Mouse (Mus musculus) adipocyte (in vitro differentiated cells): ENCODE measurements around the gene Mfsd9.

Experiments used
- DNase-seq: peaks from one replicate; pipeline ENCODE4 v3.0.0-alpha.2; 2016; ENCODE audit warnings: low spot score

Mfsd9 gene

DNA sequence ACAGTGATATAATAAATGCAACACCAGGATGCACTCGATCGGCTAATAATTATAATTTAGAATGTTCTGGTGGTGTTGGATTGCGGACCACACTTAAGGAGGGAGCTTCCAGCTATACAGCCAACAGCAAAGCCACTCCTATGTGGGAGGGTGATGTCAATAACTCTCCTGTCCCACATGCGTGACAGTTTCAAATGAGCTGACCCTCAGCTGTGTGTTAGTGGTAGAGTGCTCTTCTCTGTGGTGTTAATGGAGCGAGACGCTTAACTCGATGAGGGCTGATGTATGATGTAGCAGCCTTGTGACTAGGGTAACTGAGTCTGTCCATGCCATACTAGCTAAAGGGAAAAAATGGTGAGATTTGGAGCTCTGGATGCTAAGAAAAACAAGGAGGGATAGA lies 7.0 kb downstream of the Mfsd9 start:
- no peak for DNase-seq

DNA sequence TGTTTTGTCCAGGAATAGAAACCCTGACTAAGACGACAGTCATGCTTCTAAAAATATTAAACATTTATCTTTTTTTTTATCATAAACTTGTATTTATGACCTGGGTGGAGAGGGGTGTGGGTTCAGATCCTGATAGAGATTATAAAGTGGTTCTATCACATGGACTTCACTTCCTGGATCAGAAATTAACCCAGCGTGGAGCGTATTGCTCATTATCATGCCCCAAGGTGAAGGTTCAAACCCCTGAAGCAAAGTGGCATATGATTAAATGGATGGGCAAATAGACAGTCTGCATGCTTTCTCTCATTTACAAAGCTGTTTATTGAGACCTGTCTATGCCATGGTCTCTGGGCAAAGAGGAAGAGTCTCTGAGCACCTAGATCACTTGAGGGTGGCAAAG lies 13.7 kb downstream of the Mfsd9 start:
- no peak for DNase-seq

DNA sequence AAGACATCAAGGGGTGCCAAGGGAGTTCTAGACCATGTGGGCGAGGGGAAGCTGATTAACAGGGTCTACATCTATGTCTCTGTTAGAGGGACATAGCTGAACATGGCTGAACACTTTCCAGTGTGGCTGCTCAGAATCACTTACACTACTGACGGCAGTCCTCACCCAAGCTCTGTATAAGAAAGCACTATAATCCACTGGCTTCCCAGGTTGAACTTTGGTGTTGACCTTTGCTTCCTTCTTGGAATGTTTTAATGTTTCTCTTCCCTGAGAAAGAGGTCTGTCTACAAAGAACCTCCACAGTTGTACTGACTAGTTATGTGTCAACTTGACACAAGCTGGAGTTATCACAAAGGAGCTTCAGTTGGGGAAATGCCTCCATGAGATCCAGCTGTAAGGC lies 14.4 kb downstream of the Mfsd9 start:
- no peak for DNase-seq

DNA sequence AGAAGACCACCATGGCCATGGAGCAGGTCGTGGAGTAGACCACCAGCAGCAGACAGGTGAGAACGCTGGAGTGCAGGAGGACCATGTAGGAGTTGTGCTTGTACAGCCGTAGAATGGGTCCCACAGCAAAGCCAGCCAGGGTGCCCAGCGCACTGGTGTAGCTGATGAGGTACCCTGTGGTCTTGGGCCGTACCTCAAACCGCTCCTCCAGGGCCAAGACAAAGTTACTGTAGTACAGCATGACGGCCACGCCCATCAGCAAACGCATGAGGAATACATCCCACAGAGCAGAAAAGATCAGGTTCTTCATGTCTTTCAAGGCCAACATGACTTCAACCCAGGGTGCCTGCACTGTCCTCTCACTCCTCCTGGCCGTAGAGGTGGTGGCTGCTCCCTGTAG lies 16.4 kb downstream of the Mfsd9 start:
- DNase-seq = no peak

DNA sequence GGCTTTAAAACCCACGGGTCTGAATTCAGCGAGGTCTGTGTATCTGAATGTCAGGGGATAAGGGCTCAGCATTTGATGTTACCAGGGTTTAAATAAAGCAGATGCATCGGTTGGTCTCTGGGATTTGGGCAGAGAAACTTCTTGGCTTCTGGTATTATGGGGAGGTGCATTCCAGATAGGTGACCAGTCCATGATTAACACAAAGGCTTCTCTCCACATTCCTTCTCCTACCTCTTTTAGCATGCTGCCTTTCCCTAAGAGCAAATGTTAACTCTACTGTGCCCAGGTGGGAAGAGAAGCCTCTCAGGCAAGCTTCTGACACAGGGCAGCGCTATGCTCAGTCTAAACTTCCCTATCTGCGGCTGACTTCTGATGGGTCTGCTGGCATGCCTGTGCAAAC lies 17.3 kb downstream of the Mfsd9 start:
- DNase-seq = no peak

DNA sequence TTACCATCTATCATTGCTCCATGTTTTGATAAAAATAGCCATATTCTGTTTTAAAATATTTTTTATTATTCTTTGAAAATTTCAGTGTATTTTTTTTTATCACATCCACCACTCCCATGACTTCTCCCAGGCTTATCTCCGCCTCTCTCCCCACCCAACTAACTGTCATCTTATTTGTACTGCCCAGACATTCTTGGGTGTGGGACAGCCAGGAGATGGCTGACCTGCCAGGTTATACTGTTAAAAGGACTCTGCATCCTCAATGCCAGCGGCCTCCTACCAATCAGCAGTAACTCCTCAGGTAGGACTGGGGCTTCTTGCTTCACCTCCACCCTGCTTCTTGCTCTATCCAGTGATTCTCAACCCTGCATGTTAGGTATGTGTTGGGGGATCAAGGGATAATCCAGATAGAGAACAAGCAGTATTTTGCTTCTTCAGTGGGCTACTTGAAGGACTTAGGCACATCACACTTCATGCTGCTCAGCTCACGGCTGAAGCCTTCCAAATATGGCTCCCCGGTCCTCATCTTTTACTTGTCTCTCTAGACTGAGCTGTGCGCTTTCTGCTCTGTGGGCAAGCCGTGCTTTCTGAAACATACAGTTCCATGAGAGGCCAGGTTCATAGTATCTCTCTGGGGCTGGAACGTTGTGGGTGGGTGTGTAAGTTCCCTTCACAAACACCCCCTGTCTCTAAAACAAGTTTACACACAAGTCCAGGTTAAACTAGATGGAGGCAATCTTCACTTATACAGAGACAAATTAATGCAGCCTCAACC lies 19.1 kb downstream of the Mfsd9 start:
- no peak for DNase-seq

DNA sequence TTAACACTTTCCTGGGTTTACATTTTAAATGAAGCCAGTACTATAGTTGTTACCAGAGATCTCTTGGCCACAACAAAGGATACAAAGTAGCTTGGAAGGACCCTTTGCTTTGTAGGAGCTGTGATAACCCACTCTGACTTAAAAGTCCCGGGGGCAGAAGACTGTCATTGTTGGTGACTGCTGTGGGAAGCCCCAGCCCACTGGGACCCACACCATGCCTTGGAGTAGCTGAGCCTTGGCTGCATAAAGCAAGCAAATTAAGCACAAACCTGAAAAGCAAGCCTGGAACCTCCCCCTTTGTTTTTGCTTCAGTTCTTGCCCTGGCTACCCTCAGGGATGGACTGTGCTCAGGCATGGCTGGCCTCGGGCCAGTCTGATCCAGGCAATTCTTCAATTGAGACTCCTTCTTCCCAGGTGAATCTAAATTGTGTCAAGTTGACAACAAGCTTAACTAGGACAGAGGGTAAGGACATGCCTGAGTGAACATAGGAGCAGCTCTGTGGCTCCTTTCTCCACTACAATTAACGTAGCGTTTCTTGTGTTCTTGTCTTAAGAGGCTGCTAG lies 21.1 kb downstream of the Mfsd9 start:
- DNase-seq = no peak

DNA sequence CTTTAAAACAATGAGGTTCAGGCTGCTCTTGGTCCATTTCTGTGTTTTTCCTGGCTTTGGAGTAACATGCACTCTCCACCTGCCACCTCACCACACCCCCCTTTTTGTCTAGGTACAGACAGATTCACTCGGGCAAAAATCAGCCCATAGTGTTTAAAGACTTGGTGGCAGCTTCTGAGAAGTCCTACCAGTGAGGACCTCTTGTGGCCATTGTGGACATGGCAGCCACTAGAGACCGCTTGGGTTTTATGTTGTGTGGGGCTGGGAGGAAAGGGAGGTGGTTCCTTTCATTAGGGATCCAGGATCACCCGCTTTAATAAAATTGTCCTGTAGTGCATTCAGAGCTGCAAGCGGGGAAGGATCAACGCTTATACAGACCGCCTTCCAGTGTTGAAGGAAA lies 21.9 kb downstream of the Mfsd9 start:
- DNase-seq = no peak

DNA sequence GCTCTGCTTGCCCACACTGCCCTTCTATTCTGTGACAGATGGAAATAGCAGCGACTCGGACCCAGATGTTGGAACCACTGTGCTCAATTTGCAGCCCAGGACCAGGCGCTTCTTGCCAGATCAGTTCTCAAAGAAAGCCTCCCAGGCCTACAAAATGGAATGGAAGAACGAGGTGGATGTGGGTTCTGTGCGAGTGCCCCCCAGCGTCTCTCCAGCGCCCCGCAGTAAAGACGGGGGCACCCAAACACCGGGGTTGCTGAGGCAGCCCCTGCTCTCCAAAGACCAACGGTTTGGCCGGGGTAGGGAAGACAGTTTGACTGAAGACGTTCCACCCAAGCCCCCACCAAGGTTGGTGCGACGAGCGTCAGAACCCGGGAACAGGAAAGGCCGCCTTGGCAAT lies 22.9 kb downstream of the Mfsd9 start:
- DNase-seq = no peak

DNA sequence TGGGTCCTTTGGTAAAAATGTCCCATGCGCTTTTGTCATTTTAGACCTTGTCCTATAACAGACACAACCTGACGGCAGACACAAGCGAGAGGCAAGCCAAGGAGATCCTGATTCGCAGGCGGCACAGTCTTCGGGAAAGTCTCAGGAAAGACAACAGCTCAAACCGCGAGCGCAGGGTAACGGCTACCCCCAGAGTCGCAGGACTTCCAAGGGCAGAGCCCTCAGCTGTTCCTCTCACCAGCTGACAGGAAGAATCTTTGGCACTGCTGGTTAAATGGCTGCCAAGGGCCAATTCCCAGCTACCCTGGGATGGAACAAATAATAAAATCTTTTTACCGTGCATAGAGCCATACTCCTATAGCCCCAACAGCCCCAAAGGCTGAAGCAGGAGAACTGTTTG lies 25.0 kb downstream of the Mfsd9 start:
- DNase-seq = no peak

DNA sequence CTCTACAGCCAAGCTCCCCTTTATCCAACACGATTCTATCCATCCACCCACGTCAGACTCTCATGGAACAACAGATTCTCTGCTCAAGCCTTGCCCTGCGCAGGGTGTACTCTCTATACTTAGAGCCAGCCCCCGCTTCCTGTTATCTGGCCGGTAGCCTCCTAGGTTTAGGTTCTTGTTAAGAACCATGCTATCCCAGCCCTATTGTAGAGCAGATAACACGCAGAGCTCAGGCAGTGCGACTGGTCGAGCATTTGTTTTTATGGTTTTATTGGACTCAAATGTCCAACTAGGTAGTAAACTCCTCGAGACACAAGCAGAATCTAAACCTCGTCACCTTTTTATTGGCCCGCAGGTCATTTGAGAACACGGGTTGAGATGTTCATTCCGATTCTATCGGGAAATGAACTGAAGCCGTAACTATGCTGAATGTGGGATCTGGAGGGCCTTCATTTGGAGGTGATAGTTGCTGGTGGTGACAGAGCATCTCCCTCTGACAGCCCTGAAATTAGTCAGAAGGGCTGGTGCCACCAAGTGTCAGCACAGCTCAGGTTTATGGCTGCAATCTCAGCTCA lies 25.7 kb downstream of the Mfsd9 start:
- DNase-seq = no peak

DNA sequence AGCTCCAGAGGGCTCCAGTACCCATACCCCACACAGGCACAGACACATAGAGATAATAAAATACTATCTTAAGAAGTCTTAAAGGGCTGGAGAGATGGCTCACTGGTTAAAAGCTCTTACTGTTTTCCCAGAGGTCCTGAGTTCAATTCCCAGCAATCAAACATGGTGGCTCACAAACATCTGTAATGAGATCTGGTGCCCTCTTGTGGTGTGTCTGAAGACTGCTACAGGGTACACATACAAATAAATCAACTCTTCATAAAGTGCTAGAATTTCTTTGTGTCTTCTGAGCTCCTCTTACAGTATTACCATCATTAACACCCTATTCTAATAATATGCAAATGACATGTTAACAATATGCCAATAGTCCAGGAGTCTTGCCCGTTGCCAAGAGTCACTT lies 26.4 kb downstream of the Mfsd9 start:
- DNase-seq = no peak

DNA sequence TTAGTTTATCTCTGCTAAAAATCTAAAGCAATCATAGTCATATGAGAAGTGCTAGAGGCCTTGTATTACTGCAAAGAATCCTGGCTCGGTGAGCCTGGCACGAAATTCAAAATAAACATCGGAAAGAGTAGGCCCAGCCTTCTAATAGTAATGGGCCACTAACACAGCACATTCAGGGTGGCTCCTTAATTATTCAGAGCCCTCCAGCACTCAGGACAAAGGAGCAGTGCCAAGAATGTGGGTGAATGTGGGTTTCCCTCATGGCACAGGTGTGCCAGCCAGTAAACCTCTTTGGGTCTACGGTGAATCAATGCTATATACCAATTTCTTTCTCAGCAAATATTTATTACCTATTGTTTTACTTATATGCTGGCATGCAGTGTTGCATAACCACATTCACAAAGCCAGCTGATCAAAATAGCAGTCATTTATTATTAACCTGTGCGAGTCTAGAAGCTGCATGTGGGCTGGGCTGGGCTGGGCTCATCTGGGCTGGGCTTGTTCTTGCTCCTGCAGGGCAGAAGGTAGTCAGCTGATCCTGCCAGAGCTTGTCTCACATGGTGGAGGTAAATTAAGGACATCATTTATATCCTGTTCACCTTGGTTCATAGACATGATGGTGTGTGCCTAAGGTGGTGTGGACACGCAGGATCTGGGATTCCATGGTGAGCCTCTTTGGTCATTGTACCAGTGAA lies 30.6 kb downstream of the Mfsd9 start:
- no peak for DNase-seq

DNA sequence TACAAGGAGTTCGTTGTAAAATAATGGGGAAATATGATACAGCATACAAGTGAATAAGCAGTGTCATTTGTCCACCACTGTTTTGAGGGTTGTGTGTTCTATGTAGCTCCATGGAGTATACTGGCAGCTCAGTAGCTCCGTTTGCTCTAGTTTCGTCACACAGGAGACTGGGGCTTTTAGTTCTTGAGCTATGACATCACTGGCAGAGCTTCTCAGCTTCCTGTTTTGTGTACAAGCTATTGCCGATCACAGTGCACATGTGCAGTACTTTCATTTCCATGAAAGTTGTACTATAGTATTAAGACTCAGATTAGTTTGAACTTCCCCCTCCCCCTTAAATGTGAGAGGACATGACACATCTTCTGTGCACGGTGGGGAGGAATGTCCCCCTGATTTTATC lies 44.4 kb downstream of the Mfsd9 start:
- no peak for DNase-seq

DNA sequence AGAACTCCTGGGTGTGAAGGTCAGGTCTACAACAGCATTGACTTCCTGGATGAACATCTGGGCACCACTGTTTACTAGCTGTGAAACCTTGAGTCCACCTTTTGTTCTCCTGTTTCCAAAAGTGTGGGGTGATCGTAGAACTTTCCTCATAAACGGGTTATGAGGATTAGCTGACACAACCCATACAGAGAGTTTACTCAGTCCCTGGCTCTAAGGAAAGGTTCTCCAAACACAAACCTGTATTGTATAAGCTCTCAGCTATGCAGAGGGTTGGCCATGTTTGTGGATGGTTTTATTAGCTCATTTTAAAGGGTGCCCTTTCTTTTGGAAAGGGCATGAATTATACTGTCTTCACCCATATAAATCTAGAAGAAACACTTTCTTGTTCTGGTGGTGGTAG lies 49.7 kb downstream of the Mfsd9 start:
- DNase-seq = no peak

DNA sequence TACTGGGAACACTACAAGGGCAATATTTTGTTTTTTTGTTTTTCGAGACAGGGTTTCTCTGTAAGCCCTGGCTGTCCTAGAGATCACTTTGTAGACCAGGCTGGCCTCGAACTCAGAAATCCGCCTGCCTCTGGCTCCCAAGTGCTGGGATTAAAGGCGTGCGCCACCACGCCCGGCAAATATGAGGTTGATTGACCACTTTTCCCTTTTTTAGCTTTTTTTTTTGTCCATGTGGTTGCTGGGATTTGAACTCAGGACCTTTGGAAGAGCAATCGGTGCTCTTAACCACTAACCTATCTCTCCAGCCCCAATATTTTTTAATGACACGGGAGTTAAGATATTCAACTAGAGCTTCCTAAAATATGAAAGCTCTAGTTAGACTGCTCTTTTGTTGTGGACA lies 52.2 kb downstream of the Mfsd9 start:
- peak; percentile 26 for DNase-seq

DNA sequence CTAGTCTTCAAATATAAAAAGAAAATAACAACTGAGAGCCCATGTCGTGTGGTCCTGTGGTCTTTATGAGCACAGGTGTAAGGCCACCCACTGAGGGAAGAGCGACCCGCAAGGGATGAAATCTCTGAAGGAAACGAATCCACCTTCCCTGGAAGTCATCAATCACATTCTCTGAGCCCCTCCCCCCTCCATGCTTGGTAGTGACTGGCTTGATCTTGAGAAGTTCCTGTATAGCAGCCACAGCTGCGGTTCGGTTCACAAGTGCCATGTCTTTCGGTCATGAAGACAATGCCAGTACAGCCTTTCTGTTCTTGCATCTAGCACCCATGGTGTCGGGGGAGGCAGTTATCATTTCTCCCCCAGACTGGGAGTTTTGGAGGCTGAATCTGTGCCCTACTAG lies 52.8 kb downstream of the Mfsd9 start:
- DNase-seq = no peak

DNA sequence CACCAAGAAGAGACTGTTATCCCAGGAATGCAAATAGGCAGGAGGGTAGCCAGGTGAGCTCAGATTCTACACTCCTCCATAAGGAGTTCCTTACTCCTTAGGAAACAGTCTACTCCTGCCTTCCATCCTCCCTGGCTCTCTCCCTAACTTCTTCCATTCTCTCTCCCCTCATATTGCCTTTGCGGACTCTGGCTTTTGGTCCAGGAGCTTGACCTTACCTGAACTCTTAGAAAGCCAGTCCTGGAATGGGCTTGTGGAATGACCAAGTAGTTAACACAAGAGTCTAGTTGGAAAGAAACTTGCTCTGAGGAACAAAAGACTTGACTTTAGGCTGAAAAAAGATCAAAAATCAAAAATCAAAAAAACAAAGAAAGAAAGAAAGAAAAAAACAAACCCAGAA lies 61.9 kb downstream of the Mfsd9 start:
- DNase-seq = no peak

DNA sequence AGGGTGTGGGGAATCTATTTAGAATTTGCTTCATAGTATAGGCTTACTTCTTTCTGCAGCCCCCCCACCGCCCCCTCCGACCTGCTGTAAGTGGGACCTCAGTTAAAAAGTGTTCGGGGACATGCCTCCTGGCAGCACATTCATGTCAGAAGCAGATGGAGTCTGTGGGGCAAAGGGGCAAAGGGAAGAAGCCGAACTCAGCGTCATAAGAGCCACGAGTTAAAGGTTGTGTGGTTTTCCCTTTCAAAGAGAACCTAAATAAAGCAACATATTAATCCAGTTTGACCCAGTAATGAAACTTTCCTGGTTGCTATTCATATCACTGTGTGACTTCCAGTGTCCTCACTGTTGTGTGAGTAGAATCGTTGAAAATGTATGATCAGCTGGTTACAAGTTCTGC lies 63.1 kb downstream of the Mfsd9 start:
- no peak for DNase-seq

DNA sequence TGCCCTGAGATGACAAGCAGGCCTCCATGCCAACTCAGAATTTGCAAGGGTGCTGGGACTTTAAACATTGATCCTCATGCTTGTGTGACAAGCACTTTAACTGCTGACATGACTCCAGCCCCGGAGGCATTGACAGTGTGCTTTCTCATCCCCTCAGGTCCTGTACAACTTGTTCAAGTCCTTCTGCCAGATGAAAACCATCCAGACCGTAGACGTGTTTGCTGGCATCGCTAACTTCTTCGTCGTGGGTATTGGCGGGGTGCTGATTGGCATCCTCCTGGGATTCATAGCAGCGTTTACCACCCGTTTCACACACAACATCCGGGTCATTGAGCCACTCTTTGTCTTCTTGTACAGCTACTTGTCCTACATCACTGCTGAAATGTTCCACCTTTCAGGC lies 64.4 kb downstream of the Mfsd9 start:
- DNase-seq = no peak
